Mouse (Mus musculus) midbrain, postnatal 0 days (tissue): ENCODE data around the gene Chd9. TPM values are rescaled to one million over a fixed set of nuclear protein-coding genes. Genes with fewer than 3 reads are reported as not detected.

Experiments used
- ATAC-seq: fragments of 200-750 bp; cut with Nextera tagmentation; 2 replicates; pipeline ENCODE4 v1.8.0; 2017; ENCODE audit warnings: moderate number of reproducible peaks, mild to moderate bottlenecking, moderate TSS enrichment, moderate library complexity; ENCODE audit not compliant: low FRiP score
- DNase-seq: peaks from one replicate; pipeline ENCODE4 v3.0.0-alpha.2; 2015; ENCODE audit warnings: low spot score
- H3K27ac ChIP-seq: fragments of 300-500 bp; sonication (generic); 2 replicates; pipeline ENCODE4 v1.5.1; 2014; ENCODE audit warnings: low read depth, mild to moderate bottlenecking, low read length, mixed read lengths
- H3K27me3 ChIP-seq: fragments of 300-500 bp; sonication (generic); 2 replicates; pipeline ENCODE4 v1.6.1; 2014; ENCODE audit warnings: low read length, control low read depth, mixed read lengths; ENCODE audit not compliant: insufficient read depth
- H3K36me3 ChIP-seq: fragments of 300-500 bp; sonication (generic); 2 replicates; pipeline ENCODE4 v1.6.1; 2014; ENCODE audit warnings: low read length, control low read depth, mixed read lengths; ENCODE audit not compliant: insufficient read depth
- H3K4me1 ChIP-seq: fragments of 300-500 bp; sonication (generic); 2 replicates; pipeline ENCODE4 v1.6.1; 2014; ENCODE audit warnings: mild to moderate bottlenecking, control low read depth, antibody characterized with exemption, low read length, mixed read lengths; ENCODE audit not compliant: insufficient read depth
- H3K4me2 ChIP-seq: fragments of 300-500 bp; sonication (generic); 2 replicates; pipeline ENCODE4 v1.6.1; 2014; ENCODE audit warnings: low read depth, mild to moderate bottlenecking, low read length, mixed read lengths; ENCODE audit not compliant: poor library complexity, severe bottlenecking
- H3K4me3 ChIP-seq: fragments of 300-500 bp; sonication (generic); 2 replicates; pipeline ENCODE4 v1.5.1; 2014; ENCODE audit warnings: low read depth, mild to moderate bottlenecking, low read length, moderate library complexity
- H3K9ac ChIP-seq: fragments of 300-500 bp; sonication (generic); replicated peaks from 2 replicates; pipeline ENCODE4 v1.6.1; 2014; ENCODE audit warnings: mild to moderate bottlenecking, low read length, moderate library complexity, mixed read lengths; ENCODE audit not compliant: poor library complexity, severe bottlenecking
- H3K9me3 ChIP-seq: fragments of 300-500 bp; sonication (generic); 2 replicates; pipeline ENCODE4 v1.6.1; 2016; ENCODE audit warnings: low read length, control low read depth
- CTCF ChIP-seq: IDR thresholded peaks from 2 replicates; pipeline ENCODE4 v1.5.1; 2016; ENCODE audit warnings: antibody characterized with exemption, mild to moderate bottlenecking
- WGBS: fragments of 180-500 bp; shearing (Covaris S2); extraction: QIAGEN DNeasy Blood & Tissue Kit; methylation state at CpG from one replicate; pipeline ENCODE4 v1.1.7; 2014; 5-methylcytosine and 5-hydroxymethylcytosine counted together
- polyA plus RNA-seq: library from polyadenylated mRNA; unstranded; fragments of >200 nt; fragmentation: Nextera tagmentation; extraction: Ambion mirVana; gene quantifications from 2 replicates; pipeline ENCODE4 v1.2.1, GENCODE M21; 2015
- total RNA-seq: library from RNA; depleted of rRNA; stranded (reverse); fragments of >200 nt; gene quantifications from 2 replicates; pipeline ENCODE4 v1.2.3, GENCODE M21; 2014

Chd9 gene
- total and polyA plus RNA-seq, 2 experiments from 2014 or later = 78.5 to 97.4 TPM

DNA sequence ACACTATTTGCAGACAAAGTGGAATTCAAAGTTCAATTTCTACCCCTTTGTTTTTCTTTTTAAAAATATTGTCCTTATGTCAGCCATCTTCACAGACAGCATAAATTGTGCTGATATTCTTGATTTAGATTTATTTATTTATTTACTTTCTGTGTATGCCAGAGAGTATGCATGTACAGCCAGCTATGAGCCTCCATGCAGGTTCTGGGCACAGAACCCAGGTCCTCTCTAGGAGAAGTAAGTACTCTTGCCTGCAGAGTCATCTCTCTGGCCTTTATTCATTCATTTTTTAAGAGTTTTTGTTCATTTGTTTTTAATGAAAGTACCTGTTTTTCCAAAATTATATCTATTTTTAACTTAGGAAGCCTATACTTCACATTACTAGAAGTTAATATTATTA is 129.6 kb downstream of the Chd9 start:
- DNase-seq (no peak), ATAC-seq (no peak)
- Histone ChIP-seq H3K4me1 (peaks cover 10% of the 10 kb centered on the region), H3K9me3 (no peaks in the 10 kb centered on the region), H3K4me2 (peak overlapping the region; percentile 60), H3K36me3 (no peaks in the 10 kb centered on the region), H3K9ac (no peak overlapping the region), H3K27ac (no peak overlapping the region), H3K4me3 (peak overlapping the region; percentile 59), H3K27me3 (no peaks in the 10 kb centered on the region)
- TF ChIP-seq CTCF = no peak

DNA sequence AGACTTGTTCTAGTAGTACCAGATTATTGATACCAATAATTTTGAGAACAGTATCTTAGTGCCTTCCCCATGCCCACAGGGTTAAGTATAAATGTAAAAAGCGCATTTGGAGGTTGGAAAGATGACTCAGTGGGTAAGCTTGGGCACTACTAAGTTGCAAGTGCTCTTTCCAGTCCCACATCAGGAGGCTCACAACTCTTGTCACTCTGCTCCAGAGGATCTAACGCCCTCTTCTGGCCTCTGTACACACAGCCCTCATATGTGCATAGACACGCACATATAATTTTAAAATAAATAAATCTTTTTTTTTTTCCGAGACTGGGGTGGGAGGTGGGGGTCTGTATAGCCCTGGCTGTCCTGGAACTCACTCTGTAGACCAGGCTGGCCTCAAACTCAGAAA is 131.6 kb downstream of the Chd9 start:
- Histone ChIP-seq H3K4me1 (peaks cover 10% of the 10 kb centered on the region), H3K36me3 (no peaks in the 10 kb centered on the region), H3K9me3 (no peaks in the 10 kb centered on the region), H3K4me3 (no peak overlapping the region), H3K9ac (no peak overlapping the region), H3K27ac (no peak overlapping the region), H3K27me3 (no peaks in the 10 kb centered on the region), H3K4me2 (no peak overlapping the region)
- TF ChIP-seq CTCF = no peak; the same call in 1 of the 2 replicates
- ATAC-seq (no peak), DNase-seq (no peak)
- WGBS = 91% methylated on average over 4 of the region's 4 CpGs

DNA sequence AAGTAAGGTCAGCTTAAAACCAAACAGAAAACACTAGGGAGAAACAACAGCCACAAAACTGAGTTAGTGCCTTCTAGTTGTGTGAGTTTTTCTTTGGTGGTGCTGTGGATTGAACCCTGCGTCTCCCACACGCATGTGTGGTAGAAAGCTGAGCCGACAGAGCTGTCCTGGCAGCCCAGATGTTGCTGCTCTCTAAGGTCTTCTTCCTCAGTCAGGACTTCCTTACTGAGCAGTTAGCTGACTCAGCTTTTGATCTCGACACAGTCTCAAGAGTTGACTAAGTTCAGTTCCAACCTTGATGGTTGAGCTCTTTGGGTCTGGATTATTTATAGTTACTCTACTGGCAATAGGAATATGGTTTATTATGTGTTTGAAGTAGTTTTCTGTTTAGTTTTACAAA is 133.5 kb downstream of the Chd9 start:
- H3K27me3 ChIP-seq = no peaks in the 10 kb centered on the region
- no peaks in the 10 kb centered on the region for H3K9me3 ChIP-seq
- H3K4me2 ChIP-seq = 0 out of 2 replicates have a peak overlapping the region, but pooled peaks have one; percentile 3
- no peak for TF ChIP-seq CTCF
- no peak overlapping the region for H3K4me3 ChIP-seq
- H3K4me1 ChIP-seq = peaks cover 10% of the 10 kb centered on the region
- no peaks in the 10 kb centered on the region for H3K36me3 ChIP-seq
- H3K9ac ChIP-seq = no peak overlapping the region
- no peak for DNase-seq
- 82% methylated on average over 4 of the region's 4 CpGs for WGBS
- H3K27ac ChIP-seq = no peak overlapping the region
- ATAC-seq = no peak

DNA sequence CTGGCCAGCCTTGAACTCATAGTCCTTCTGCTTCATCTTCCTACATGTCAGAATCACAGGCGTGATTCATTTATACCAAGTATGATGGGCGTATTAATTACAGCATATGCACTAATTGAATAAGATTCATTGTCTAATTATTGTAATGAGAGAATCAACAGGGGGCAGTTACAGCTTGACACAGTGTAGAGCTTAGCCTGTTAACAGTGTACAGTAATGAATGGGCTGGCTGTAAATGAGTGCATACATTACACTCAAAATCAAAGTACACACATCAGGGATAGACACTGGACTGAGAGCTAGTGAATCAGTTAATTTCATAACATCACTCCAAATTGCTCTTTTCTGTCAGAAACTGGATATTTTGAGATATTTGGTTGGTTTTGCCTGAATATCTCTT is 135.9 kb downstream of the Chd9 start:
- DNase-seq (peak; percentile 32), ATAC-seq (no peak)
- H3K36me3 ChIP-seq = no peaks in the 10 kb centered on the region
- WGBS = 84% methylated on average over 2 of the region's 2 CpGs
- TF ChIP-seq CTCF = no peak
- no peak overlapping the region for H3K27ac ChIP-seq
- H3K4me2 ChIP-seq = no peak overlapping the region
- peaks cover 7% of the 10 kb centered on the region for H3K4me1 ChIP-seq
- H3K9me3 ChIP-seq = no peaks in the 10 kb centered on the region
- no peak overlapping the region for H3K4me3 ChIP-seq
- H3K27me3 ChIP-seq = no peaks in the 10 kb centered on the region
- no peak overlapping the region for H3K9ac ChIP-seq

DNA sequence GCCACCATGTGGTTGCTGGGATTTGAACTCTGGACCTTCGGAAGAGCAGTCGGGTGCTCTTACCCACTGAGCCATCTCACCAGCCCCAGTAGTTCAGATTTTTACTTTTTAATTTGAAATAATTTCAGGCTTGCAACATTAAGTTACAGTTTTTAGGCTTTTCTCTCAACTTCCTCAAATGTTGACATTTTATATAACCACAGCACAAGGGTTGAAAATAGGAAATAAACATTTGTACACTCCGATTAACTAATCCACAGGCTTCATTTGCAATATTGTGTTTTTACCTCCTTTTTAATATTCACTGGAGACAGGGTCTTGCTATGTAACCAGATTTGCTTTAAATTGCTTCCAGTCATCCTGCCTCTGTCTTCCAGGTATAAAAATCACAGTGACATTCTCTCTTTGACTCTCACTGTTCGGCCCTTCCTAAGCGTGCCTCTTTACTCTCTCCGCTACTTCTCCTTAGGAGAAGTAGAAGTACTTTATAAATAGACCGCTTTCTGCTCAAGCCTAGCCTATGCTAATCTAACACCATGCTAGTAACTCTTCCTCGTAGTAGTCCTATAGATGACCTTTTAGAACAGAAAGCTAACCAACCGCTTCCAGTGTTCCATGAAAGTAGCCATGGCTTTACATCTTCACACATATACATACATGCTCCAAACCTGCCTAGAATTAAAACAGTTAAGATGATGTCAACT is 137.5 kb downstream of the Chd9 start:
- 94% methylated on average over 9 of the region's 9 CpGs for WGBS
- no peak overlapping the region for H3K9ac ChIP-seq
- DNase-seq (no peak), ATAC-seq (no peak)
- H3K4me2 ChIP-seq = no peak overlapping the region
- TF ChIP-seq CTCF = no peak
- no peaks in the 10 kb centered on the region for H3K9me3 ChIP-seq
- H3K36me3 ChIP-seq = no peaks in the 10 kb centered on the region
- no peaks in the 10 kb centered on the region; the same call in 1 of the 2 replicates for H3K4me1 ChIP-seq
- no peak overlapping the region for H3K4me3 ChIP-seq
- no peak overlapping the region for H3K27ac ChIP-seq
- no peaks in the 10 kb centered on the region for H3K27me3 ChIP-seq

DNA sequence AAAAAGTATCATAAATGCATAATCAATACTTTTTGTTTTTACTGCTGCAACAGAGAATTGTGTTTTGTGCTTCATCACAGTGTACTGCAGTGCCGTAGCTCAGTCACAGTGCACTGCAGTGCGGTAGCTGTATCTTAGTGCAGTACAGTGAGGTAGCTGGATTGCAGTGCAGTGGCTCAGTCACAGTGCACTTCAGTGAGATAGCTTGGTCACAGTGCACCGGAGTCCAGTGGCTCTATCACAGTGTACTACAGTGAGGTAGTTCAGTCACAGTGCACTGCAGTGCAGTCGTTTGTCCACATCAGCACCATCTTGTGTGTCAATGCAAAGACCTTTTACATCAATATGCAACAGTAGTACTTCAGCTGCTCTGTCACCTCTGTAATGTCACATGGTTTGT is 140.2 kb downstream of the Chd9 start:
- H3K9me3 ChIP-seq = no peaks in the 10 kb centered on the region
- H3K4me1 ChIP-seq = no peaks in the 10 kb centered on the region
- no peaks in the 10 kb centered on the region for H3K36me3 ChIP-seq
- ATAC-seq (no peak), DNase-seq (no peak)
- H3K27ac ChIP-seq = no peak overlapping the region
- WGBS = 95% methylated on average over 4 of the region's 4 CpGs
- H3K27me3 ChIP-seq = no peaks in the 10 kb centered on the region
- no peak overlapping the region for H3K9ac ChIP-seq
- H3K4me3 ChIP-seq = no peak overlapping the region
- TF ChIP-seq CTCF = no peak
- no peak overlapping the region for H3K4me2 ChIP-seq
